Mouse (Mus musculus): ENCODE data around the gene Lingo1.

DNA sequence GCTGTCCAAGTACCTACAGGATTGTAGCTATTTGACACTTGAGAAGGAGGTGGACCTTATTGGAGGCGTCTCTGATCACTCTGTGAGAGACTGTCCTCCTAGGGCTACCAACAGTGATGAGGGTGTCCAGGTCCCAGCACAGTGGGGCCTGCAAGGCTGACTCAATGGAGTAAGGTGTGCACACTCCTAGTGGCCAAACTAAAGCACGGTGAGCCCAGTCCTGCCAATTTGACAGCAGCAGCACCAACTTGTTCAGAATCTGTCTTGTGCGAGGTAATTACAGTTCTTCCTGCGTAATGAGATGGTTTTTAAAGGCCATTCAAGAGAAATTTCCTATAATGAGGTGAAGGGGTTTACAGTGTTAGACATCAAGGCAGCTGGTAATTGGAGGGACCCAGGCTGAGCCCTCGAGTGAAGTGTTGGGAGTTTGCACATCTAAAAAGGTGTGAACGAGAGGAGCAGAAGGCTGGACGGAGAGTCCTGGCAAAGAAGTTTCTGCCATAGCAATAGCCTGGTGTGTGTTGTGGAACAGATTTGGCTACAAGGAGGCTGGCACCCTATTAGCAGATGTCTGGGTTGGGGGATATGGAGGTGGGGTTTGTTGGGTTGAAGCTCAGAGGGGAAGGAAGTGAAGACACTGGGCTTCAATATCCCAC is 97.4 kb downstream of the Lingo1 start:
- TF ChIP-seq POLR2A (IDR thresholded peaks at IDR 0.05; ENCODE audit: borderline replicate concordance, low read depth, low read length) (no peak), CTCF (IDR thresholded peaks at IDR 0.05; ENCODE audit: low read depth, low read length) (no peak)

Data from bone marrow macrophage, adult 2 months (primary cell).